Mouse (Mus musculus) liver, embryonic 14.5 days (tissue): ENCODE measurements around the gene Ccdc28a. TPM values are rescaled to one million over a fixed set of nuclear protein-coding genes. Genes with fewer than 3 reads are reported as not detected.
A peak's percentile ranks its signal among the peaks of the same experiment; 100 is the strongest.

ENCODE experiments used
- ATAC-seq: fragments of 200-750 bp; cut with Nextera tagmentation; 2 replicates; pipeline ENCODE4 v1.8.0; 2017; ENCODE audit warnings: moderate number of reproducible peaks, mild to moderate bottlenecking, moderate library complexity; ENCODE audit not compliant: insufficient read depth
- DNase-seq, 3 experiments: peaks; one replicate each; pipeline ENCODE4 v3.0.0-alpha.2; 2012 to 2013; ENCODE audit warnings: low read depth in 3 of 3, low spot score in 3 of 3
- H3K27ac ChIP-seq: fragments of 300-500 bp; sonication (generic); 2 replicates; pipeline ENCODE4 v1.5.1; 2014; ENCODE audit warnings: moderate library complexity, mild to moderate bottlenecking, control low read depth, inconsistent platforms
- H3K27me3 ChIP-seq: fragments of 300-500 bp; sonication (generic); 2 replicates; pipeline ENCODE4 v1.6.1; 2014; ENCODE audit warnings: mild to moderate bottlenecking, low read length, moderate library complexity; ENCODE audit not compliant: control insufficient read depth, insufficient read depth
- H3K36me3 ChIP-seq: fragments of 300-500 bp; sonication (generic); replicated peaks from 2 replicates; pipeline ENCODE4 v1.6.1; 2014; ENCODE audit warnings: low read depth; ENCODE audit not compliant: control insufficient read depth, insufficient read depth
- H3K4me1 ChIP-seq, 2 experiments: fragments of 200-500 bp in 1 of 2; fragments of 300-500 bp in 1 of 2; sonication (generic) in 1 of 2; replicated peaks; 2 replicates each; pipeline ENCODE4 v1.6.1; 2012 to 2014; ENCODE audit warnings: antibody characterized with exemption in 1 of 2, inconsistent platforms in 1 of 2, low read length in 1 of 2; ENCODE audit not compliant: control insufficient read depth in 2 of 2, insufficient read depth in 2 of 2
- H3K4me2 ChIP-seq: fragments of 300-500 bp; sonication (generic); 2 replicates; pipeline ENCODE4 v1.6.1; 2014; ENCODE audit warnings: low read depth, mild to moderate bottlenecking, control low read depth, moderate library complexity
- H3K4me3 ChIP-seq, 2 experiments: fragments of 200-500 bp in 1 of 2; fragments of 300-500 bp in 1 of 2; sonication (generic) in 1 of 2; 2 replicates each; pipeline ENCODE4 v1.5.1; 2012 to 2014; ENCODE audit warnings: low read depth in 2 of 2, low read length in 2 of 2, mild to moderate bottlenecking in 2 of 2, control low read depth in 1 of 2, inconsistent platforms in 1 of 2, moderate library complexity in 1 of 2; ENCODE audit not compliant: insufficient read depth in 1 of 2
- H3K9ac ChIP-seq: fragments of 300-500 bp; sonication (generic); replicated peaks from 2 replicates; pipeline ENCODE4 v1.6.1; 2014; ENCODE audit warnings: mild to moderate bottlenecking, control low read depth, moderate library complexity
- H3K9me3 ChIP-seq: fragments of 300-500 bp; sonication (generic); 2 replicates; pipeline ENCODE4 v1.6.1; 2016; ENCODE audit warnings: low read length, mixed read lengths; ENCODE audit not compliant: control insufficient read depth
- CTCF ChIP-seq: IDR thresholded peaks from 2 replicates; pipeline ENCODE4 v1.5.1; 2016; ENCODE audit warnings: antibody characterized with exemption, low read depth, control low read depth
- EP300 ChIP-seq: IDR thresholded peaks from 2 replicates; pipeline ENCODE4 v1.6.1; 2016; ENCODE audit warnings: antibody characterized with exemption, low read depth
- WGBS: fragments of 180-500 bp; shearing (Covaris S2); extraction: QIAGEN DNeasy Blood & Tissue Kit; methylation state at CpG from one replicate; pipeline ENCODE4 v1.1.7; 2014; ENCODE audit not compliant: insufficient replicate concordance; 5-methylcytosine and 5-hydroxymethylcytosine counted together
- polyA plus RNA-seq, 2 experiments: library from polyadenylated mRNA; depleted of rRNA in 1 of 2; stranded (reverse) in 1 of 2; unstranded in 1 of 2; fragments of >200 nt; fragmentation: Nextera tagmentation in 1 of 2; extraction: Ambion mirVana in 1 of 2; gene quantifications; 2 replicates each; pipeline versions ENCODE4 v1.2.1 to v1.2.3; 2012 to 2014

Gene Ccdc28a
- polyA plus RNA-seq, 2 experiments: 6.2 to 6.6 TPM

- Histone ChIP-seq H3K4me2 (no peak overlapping the region), H3K27me3 (no peaks in the 10 kb centered on the region), H3K9ac (no peak overlapping the region), H3K27ac (no peak overlapping the region), H3K36me3 (no peaks in the 10 kb centered on the region), H3K9me3 (no peaks in the 10 kb centered on the region), H3K4me1 (peaks cover 0 to 6% of the 10 kb centered on the region in 2 experiments; a peak in 1 of 4 replicates), H3K4me3 (no peak overlapping the region)
- DNase-seq: peak in 2 of 3 experiments; percentile 9 to 30
- ATAC-seq: no peak
- TF ChIP-seq CTCF: no peak
- TF ChIP-seq EP300: no peak
- WGBS: 66% methylated on average over 7 of the region's 7 CpGs
Measured at GRCm38 (mm10) chr10:18237191-18237590, 2.4 kb upstream of the Ccdc28a start.

DNA sequence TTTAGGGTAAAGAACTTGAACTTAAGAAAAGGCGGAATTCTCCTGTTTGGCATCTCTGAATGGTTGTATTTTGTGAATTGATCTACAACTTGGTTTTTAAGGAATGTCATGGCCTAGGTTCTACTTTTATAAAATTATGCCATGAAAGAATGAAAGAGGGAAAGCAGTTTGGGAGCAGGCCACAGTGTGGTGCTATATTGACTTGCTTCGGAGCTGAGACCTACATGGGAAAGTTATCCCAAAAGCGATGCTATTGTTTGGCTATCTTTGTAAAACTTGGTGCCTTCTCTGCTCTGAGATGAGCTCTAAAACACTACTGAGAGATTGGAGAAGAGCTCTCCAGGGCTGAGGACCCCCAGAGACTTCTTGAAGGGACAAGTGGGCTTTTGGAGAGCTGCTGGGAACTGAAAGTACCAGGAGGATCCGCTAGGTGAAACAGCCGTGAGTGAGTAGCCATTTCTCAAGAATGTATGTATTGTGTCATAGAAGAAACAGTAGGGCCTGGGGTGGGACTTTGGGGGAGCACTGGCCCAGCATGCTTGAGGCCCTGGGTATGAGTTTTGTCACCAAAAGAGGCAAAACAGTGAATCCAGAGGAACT is 1.6 kb upstream of the Ccdc28a start:
- H3K4me2 ChIP-seq: no peak overlapping the region
- H3K4me3 ChIP-seq: no peak overlapping the region
- H3K9ac ChIP-seq: no peak overlapping the region
- TF ChIP-seq CTCF: peak; percentile 4; the same call in 1 of the 2 replicates
- TF ChIP-seq EP300: no peak
- WGBS: 66% methylated on average over 5 of the region's 5 CpGs
- peaks cover 0 to 6% of the 10 kb centered on the region in 2 experiments; a peak in 1 of 4 replicates for H3K4me1 ChIP-seq
- no peaks in the 10 kb centered on the region for H3K27me3 ChIP-seq
- H3K36me3 ChIP-seq: no peaks in the 10 kb centered on the region
- H3K9me3 ChIP-seq: no peaks in the 10 kb centered on the region
- no peak overlapping the region for H3K27ac ChIP-seq
- no peak for DNase-seq
- no peak for ATAC-seq

- whole genome bisulfite sequencing: 8% methylated on average over 14 of the region's 14 CpGs
- Histone ChIP-seq H3K9me3 (no peaks in the 10 kb centered on the region), H3K36me3 (no peaks in the 10 kb centered on the region), H3K4me1 (peaks cover 0 to 6% of the 10 kb centered on the region in 2 experiments; a peak in 1 of 4 replicates), H3K27ac (no peak overlapping the region), H3K9ac (no peak overlapping the region; the same call in 1 of the 2 replicates), H3K4me3 (peak overlapping the region; percentile 84 to 91), H3K4me2 (peak overlapping the region; percentile 91), H3K27me3 (no peaks in the 10 kb centered on the region)
- TF ChIP-seq EP300 (no peak), CTCF (no peak; the same call in 1 of the 2 replicates)
- DNase-seq: no peak
- no peak for ATAC-seq
Measured at GRCm38 (mm10) chr10:18235402-18235747, 577 bp upstream of the Ccdc28a start.

GRCm38 (mm10) chr10:18233891-18234290 is 907 bp downstream of the Ccdc28a start:
- no peaks in the 10 kb centered on the region for H3K9me3 ChIP-seq
- no peaks in the 10 kb centered on the region for H3K36me3 ChIP-seq
- H3K9ac ChIP-seq: no peak overlapping the region
- TF ChIP-seq EP300 (no peak), CTCF (peak; percentile 24; the same call in 1 of the 2 replicates)
- no peak for DNase-seq
- no peak for ATAC-seq
- WGBS: 40% methylated on average over 3 of the region's 3 CpGs
- H3K27ac ChIP-seq: no peak overlapping the region
- no peak overlapping the region for H3K4me3 ChIP-seq
- no peaks in the 10 kb centered on the region for H3K27me3 ChIP-seq
- H3K4me1 ChIP-seq: peaks cover 0 to 6% of the 10 kb centered on the region in 2 experiments; a peak in 1 of 4 replicates
- H3K4me2 ChIP-seq: peak overlapping the region; percentile 91

DNA sequence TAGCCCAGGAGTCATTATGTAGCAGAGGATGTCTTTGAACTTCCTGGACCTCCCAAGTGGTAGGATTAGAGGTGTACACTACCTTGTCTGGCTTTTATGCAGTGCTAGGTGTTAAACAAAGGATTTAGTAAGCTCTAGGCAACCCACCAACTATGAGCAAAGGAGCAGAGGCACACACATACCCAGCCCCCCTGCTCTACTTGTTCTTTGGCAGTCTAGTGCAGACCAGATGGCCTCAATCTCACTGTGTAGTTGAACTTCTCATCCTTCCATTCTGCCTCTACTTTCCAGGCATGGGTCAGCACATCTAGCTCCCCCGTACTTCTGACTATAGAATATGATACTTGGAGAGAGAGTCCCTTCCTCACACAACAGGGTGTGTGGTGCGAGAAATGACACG is 10.4 kb downstream of the Ccdc28a start:
- TF ChIP-seq EP300 (no peak), CTCF (no peak)

More for the DNA sequence above, 10.4 kb downstream of the Ccdc28a start:
- Histone ChIP-seq H3K9ac (no peak overlapping the region), H3K4me1 (no peaks in the 10 kb centered on the region), H3K36me3 (no peaks in the 10 kb centered on the region), H3K4me2 (no peak overlapping the region), H3K4me3 (no peak overlapping the region), H3K9me3 (no peaks in the 10 kb centered on the region), H3K27ac (no peak overlapping the region), H3K27me3 (no peaks in the 10 kb centered on the region)
- no peak for ATAC-seq
- no peak for DNase-seq
- WGBS: 71% methylated on average over 3 of the region's 3 CpGs
